Mouse (Mus musculus) hindbrain, postnatal 0 days (tissue): ENCODE results near the gene Ccndbp1. TPM values are rescaled to one million over a fixed set of nuclear protein-coding genes. Genes with fewer than 3 reads are reported as not detected.
"Not testable (repeated sequence)": the region's sequence is repeated elsewhere in the genome, so short reads cannot be mapped to it uniquely, and the experiment has no call there.

Source experiments
- ATAC-seq: fragments of 200-750 bp; cut with Nextera tagmentation; 2 replicates; pipeline ENCODE4 v1.8.0; 2017; ENCODE audit warnings: mild to moderate bottlenecking, moderate TSS enrichment, moderate library complexity
- DNase-seq: peaks from one replicate; pipeline ENCODE4 v3.0.0-alpha.2; 2015; ENCODE audit warnings: low spot score
- H3K27ac ChIP-seq: fragments of 300-500 bp; sonication (generic); 2 replicates; pipeline ENCODE4 v1.5.1; 2014; ENCODE audit warnings: mild to moderate bottlenecking
- H3K27me3 ChIP-seq: fragments of 300-500 bp; sonication (generic); 2 replicates; pipeline ENCODE4 v1.6.1; 2014; ENCODE audit warnings: low read length, mixed read lengths; ENCODE audit not compliant: insufficient read depth
- H3K36me3 ChIP-seq: fragments of 300-500 bp; sonication (generic); 2 replicates; pipeline ENCODE4 v1.6.1; 2014; ENCODE audit warnings: low read length, mixed read lengths; ENCODE audit not compliant: insufficient read depth
- H3K4me1 ChIP-seq: fragments of 300-500 bp; sonication (generic); 2 replicates; pipeline ENCODE4 v1.6.1; 2014; ENCODE audit warnings: antibody characterized with exemption, low read length, mixed read lengths; ENCODE audit not compliant: insufficient read depth
- H3K4me2 ChIP-seq: fragments of 300-500 bp; sonication (generic); 2 replicates; pipeline ENCODE4 v1.6.1; 2014; ENCODE audit warnings: low read depth, mild to moderate bottlenecking, low read length, moderate library complexity, mixed read lengths
- H3K4me3 ChIP-seq: fragments of 300-500 bp; sonication (generic); 2 replicates; pipeline ENCODE4 v1.5.1; 2014; ENCODE audit warnings: low read length
- H3K9ac ChIP-seq: fragments of 300-500 bp; sonication (generic); replicated peaks from 2 replicates; pipeline ENCODE4 v1.6.1; 2014; ENCODE audit warnings: mild to moderate bottlenecking, low read length, moderate library complexity, mixed read lengths
- H3K9me3 ChIP-seq: fragments of 300-500 bp; sonication (generic); 2 replicates; pipeline ENCODE4 v1.6.1; 2016; ENCODE audit warnings: low read length, mixed read lengths
- CTCF ChIP-seq: IDR thresholded peaks from 2 replicates; pipeline ENCODE4 v1.5.1; 2016; ENCODE audit warnings: antibody characterized with exemption, control low read depth, low read depth
- WGBS: fragments of 180-500 bp; shearing (Covaris S2); extraction: QIAGEN DNeasy Blood & Tissue Kit; methylation state at CpG from one replicate; pipeline ENCODE4 v1.1.7; 2014; 5-methylcytosine and 5-hydroxymethylcytosine counted together
- polyA plus RNA-seq: library from polyadenylated mRNA; unstranded; fragments of >200 nt; fragmentation: Nextera tagmentation; extraction: Ambion mirVana; gene quantifications from 2 replicates; pipeline ENCODE4 v1.2.1, GENCODE M21; 2015
- total RNA-seq: library from RNA; depleted of rRNA; stranded (reverse); fragments of >200 nt; gene quantifications from 2 replicates; pipeline ENCODE4 v1.2.3, GENCODE M21; 2014

The Ccndbp1 gene
- total and polyA plus RNA-seq, 2 experiments from 2014 or later, result 42.3 to 76.5 TPM

DNA sequence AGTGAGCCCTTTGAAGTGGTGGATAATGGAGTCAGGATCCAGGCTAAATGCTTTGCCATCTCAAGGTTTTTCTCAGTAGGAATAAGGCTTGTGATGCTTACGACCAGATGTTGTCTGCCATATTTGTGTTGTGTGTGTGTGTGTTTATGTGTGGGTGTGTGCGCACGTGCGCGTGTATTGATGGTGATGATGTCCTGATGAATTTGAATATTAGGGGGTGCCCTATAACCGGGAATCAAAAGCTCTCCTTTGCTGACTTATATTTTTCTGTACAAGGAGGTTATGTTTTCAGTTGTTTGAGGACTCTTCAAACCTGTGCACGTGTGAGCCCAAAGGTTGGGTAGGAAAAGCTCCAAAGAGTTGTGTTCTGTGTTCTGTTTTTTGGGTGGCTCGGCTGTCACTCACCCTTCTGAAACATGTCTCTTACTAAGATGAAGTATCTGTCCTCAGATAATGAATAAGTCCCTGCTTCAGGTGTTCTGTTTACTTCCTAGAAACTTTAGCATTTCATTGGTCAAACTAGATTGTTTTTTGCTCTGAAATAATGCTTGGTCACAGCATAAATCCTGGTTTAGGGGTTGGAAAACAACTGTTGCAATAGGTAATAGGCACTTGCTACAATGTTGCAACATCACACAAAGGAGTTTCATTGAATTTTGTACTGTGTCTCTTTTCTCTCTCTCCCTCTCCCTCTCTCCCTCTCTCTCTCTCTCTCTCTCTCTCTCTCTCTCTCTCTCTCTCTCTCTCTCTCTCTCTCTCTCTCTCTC, 30.1 kb upstream of the Ccndbp1 start:
- WGBS, result 80% methylated on average over 8 of the region's 8 CpGs
- no peak for TF ChIP-seq CTCF
- Histone ChIP-seq H3K9ac (peak overlapping the region; percentile 89), H3K4me3 (peak overlapping the region; percentile 81), H3K4me2 (peak overlapping the region; percentile 84), H3K36me3 (no peaks in the 10 kb centered on the region), H3K27me3 (no peaks in the 10 kb centered on the region), H3K9me3 (no peaks in the 10 kb centered on the region), H3K27ac (peak overlapping the region; percentile 90), H3K4me1 (no peaks in the 10 kb centered on the region)
- DNase-seq, result no peak
- ATAC-seq, result 0 out of 2 replicates have a peak, but pooled peaks have one; percentile 27

GRCm38 (mm10) chr2:120978693-120979037, 29.5 kb upstream of the Ccndbp1 start:
- H3K36me3 ChIP-seq, result no peaks in the 10 kb centered on the region
- peak; percentile 31; the same call in 1 of the 2 replicates for TF ChIP-seq CTCF
- ATAC-seq, result no peak
- H3K4me3 ChIP-seq, result no peak overlapping the region
- no peaks in the 10 kb centered on the region for H3K27me3 ChIP-seq
- no peak overlapping the region for H3K27ac ChIP-seq
- no peak overlapping the region for H3K9ac ChIP-seq
- no peak overlapping the region for H3K4me2 ChIP-seq
- peak; percentile 16 for DNase-seq
- no peaks in the 10 kb centered on the region for H3K9me3 ChIP-seq
- no peaks in the 10 kb centered on the region for H3K4me1 ChIP-seq
- 43% methylated on average over 2 of the region's 2 CpGs for WGBS

DNA sequence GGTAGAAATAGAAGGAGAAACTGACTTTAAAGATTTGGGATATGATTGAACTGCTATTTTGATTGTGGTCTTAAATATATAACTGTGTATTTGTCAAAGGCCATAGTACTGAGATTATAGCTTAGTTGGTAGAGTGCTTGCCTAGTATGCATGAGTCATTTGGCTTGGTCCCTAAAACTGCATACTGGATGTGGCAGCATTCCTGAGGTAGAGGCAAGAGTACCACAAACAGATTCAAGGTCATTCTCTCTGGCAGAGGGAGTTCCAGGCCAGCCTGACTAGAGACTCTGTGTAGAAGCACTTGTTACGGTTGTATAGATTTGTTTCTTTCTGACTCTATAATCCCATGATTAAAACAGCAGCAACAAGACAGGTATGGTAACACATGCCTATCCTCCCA, 28.4 kb upstream of the Ccndbp1 start:
- DNase-seq (no peak), ATAC-seq (no peak)
- Histone ChIP-seq H3K4me1 (no peaks in the 10 kb centered on the region), H3K4me2 (no peak overlapping the region), H3K36me3 (no peaks in the 10 kb centered on the region), H3K9ac (no peak overlapping the region), H3K9me3 (no peaks in the 10 kb centered on the region), H3K27ac (no peak overlapping the region), H3K27me3 (no peaks in the 10 kb centered on the region), H3K4me3 (no peak overlapping the region)
- no peak for TF ChIP-seq CTCF
- WGBS, result 92% methylated on average over 1 of the region's 1 CpGs

DNA sequence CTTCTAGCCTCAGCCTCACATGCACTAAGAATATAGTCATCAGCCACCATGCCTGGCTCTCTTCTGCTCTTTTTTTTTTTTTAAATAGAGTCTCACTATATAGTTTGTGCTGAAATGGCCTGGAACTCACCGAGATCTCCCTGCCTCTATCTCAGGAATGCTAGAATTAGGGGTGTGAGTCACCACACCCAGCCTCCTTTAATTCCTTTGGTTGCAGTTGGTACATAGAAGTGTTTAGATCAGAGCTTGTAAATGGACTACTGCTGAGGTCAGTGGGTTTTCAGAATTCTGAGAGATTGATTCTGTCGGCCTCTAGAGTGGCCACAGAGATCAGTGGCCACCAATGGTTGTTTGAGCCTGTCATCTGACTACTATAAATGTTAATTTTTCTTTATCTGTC, 27.3 kb upstream of the Ccndbp1 start:
- WGBS, result 71% methylated on average over 2 of the region's 2 CpGs
- Histone ChIP-seq H3K27me3 (no peaks in the 10 kb centered on the region), H3K4me2 (no peak overlapping the region), H3K36me3 (no peaks in the 10 kb centered on the region), H3K27ac (no peak overlapping the region), H3K9me3 (no peaks in the 10 kb centered on the region), H3K4me3 (no peak overlapping the region), H3K9ac (no peak overlapping the region), H3K4me1 (no peaks in the 10 kb centered on the region)
- TF ChIP-seq CTCF, result no peak
- no peak for ATAC-seq
- no peak for DNase-seq

DNA sequence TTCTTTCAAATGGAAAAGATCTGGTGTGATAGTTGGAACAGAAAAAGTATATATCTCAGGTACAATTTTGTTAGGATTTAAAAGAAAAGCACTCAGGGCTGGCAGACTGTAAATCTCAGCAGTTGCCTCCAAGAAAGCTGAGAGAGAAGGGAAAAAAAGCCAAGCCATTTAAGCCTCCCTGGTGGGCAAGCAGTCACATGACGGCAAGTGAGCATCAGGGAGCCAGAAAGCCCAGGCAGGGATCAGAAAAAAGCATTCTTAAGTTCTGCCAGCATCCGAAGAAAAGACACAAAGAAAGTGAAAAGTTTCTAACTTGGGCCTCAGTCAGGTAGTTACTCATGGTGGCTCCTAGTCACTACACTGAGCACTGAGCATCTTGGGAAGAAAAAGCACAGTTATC, 24.6 kb upstream of the Ccndbp1 start:
- 5% methylated on average over 2 of the region's 2 CpGs for WGBS
- peaks cover 9% of the 10 kb centered on the region; the same call in 1 of the 2 replicates for H3K36me3 ChIP-seq
- DNase-seq, result no peak
- no peaks in the 10 kb centered on the region for H3K27me3 ChIP-seq
- H3K4me3 ChIP-seq, result no peak overlapping the region
- no peak for ATAC-seq
- H3K9me3 ChIP-seq, result no peaks in the 10 kb centered on the region
- no peak for TF ChIP-seq CTCF
- H3K27ac ChIP-seq, result no peak overlapping the region
- no peak overlapping the region for H3K4me2 ChIP-seq
- H3K9ac ChIP-seq, result no peak overlapping the region
- no peaks in the 10 kb centered on the region for H3K4me1 ChIP-seq

DNA sequence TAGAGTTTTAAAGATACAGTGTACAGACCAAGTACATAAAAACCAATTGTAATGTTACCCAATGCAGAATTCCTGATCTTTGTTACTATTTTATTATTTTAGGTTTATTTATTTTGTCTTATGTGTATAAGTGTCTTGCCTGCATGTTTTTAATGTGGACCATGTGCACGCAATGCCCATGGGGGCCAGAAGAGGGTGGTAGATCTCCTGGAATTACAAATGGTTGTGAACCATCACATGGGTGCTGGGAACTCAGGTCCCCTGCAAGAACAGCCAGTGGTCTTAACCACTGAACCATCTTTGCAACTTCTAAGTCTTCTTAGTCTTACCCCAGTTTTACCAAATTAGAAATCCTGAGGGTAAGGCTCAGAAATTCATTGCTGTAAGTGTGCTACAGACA, 23.0 kb upstream of the Ccndbp1 start:
- no peak for DNase-seq
- ATAC-seq, result no peak
- peaks cover 9% of the 10 kb centered on the region; the same call in 1 of the 2 replicates for H3K36me3 ChIP-seq
- H3K4me3 ChIP-seq, result no peak overlapping the region
- H3K9me3 ChIP-seq, result no peaks in the 10 kb centered on the region
- H3K9ac ChIP-seq, result no peak overlapping the region
- TF ChIP-seq CTCF, result peak; percentile 9; the same call in 1 of the 2 replicates
- 97% methylated on average over 1 of the region's 1 CpGs for WGBS
- H3K27me3 ChIP-seq, result no peaks in the 10 kb centered on the region
- no peak overlapping the region for H3K27ac ChIP-seq
- H3K4me2 ChIP-seq, result no peak overlapping the region
- no peaks in the 10 kb centered on the region for H3K4me1 ChIP-seq

DNA sequence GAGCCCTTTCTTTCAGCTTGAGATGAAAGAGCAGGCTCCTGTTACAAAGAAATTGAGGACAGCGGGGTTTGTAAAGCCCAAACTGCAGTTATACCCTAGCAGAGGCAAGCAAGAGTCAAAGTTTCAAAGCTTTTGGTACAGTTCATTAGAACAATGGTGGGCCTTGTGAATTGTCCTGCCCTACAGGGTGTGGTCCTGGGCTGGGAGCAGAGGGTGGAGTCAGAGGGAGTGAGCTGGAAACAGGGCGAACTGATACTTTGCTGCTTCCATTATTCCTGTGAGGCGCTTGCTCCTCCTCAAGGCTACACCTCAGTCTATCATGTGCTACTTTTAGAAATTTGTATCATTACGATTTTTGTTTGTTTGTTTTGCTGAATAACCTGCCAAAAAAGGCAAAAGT, 17.0 kb upstream of the Ccndbp1 start:
- DNase-seq (no peak), ATAC-seq (no peak)
- H3K36me3 ChIP-seq, result peaks cover 12% of the 10 kb centered on the region; the same call in 1 of the 2 replicates
- no peak overlapping the region for H3K9ac ChIP-seq
- TF ChIP-seq CTCF, result no peak
- no peak overlapping the region for H3K27ac ChIP-seq
- WGBS, result 77% methylated on average over 4 of the region's 4 CpGs
- no peak overlapping the region for H3K4me3 ChIP-seq
- no peaks in the 10 kb centered on the region for H3K4me1 ChIP-seq
- no peaks in the 10 kb centered on the region for H3K9me3 ChIP-seq
- H3K27me3 ChIP-seq, result no peaks in the 10 kb centered on the region
- H3K4me2 ChIP-seq, result no peak overlapping the region

DNA sequence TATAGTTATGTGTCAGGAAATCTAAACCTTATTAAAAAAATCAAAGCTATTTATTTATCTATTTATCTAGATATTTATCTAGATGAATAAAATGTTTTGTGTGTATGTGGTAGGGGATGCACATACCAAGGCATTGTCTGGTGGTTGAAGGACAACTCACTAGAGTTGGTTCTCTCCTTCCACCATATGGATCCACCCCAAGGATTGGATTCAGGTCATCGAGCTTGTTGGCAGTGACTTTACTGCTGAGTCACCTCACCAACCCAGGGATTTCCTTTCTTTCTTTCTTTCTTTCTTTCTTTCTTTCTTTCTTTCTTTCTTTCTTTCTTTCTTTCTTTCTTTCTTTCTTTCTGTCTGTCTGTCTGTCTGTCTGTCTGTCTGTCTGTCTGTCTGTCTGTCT, 11.6 kb upstream of the Ccndbp1 start:
- H3K27me3 ChIP-seq, DNase-seq, H3K4me1 ChIP-seq, H3K9me3 ChIP-seq, ATAC-seq, H3K9ac ChIP-seq, H3K36me3 ChIP-seq, H3K4me3 ChIP-seq, H3K4me2 ChIP-seq, H3K27ac ChIP-seq: not testable (repeated sequence)
- WGBS, result 65% methylated on average over 1 of the region's 1 CpGs
